Mouse (Mus musculus): ENCODE measurements at regions not wholly inside any gene's neighbourhood (a gene's known extent, or its start where the extent isn't known, plus 50 kb on each side); places are given as distances from the start of the nearest gene placed in this dataset.

DNA sequence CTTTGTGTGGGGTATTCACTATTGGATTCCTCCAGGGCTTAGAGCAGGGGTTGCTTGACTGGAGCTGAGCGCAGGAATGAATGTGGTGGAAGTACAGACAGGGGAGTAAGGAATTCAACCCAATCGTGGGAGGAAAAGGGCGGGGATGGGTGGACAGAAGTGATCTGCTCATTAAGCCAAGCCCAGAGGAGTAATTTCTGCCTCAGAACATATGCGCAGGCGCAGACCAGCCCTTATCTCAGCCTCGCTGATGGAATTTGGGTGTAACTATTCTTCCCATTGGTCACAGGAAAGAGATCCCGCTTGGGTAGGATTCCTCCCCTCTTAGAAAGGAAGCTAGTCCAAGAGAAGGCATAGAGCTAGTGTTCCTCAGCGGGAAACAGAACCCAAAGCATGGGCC, 158.8 kb downstream of the Efnb1 start:
- no peak overlapping the region for H3K4me3 ChIP-seq (ENCODE audit: control insufficient read depth, insufficient read depth, low read length)
- DNase-seq = no peak
- no peaks in the 10 kb centered on the region for H3K36me3 ChIP-seq (ENCODE audit: control insufficient read depth, insufficient read depth, low read length)
- no peaks in the 10 kb centered on the region for H3K27me3 ChIP-seq (ENCODE audit: control insufficient read depth, insufficient read depth, low read length)
- no peaks in the 10 kb centered on the region for H3K4me1 ChIP-seq (replicated peaks; ENCODE audit: control insufficient read depth, insufficient read depth, low read length)
- TF ChIP-seq POLR2A (IDR thresholded peaks at IDR 0.05; ENCODE audit: control insufficient read depth, extremely low read depth, insufficient read depth, low read length, poor library complexity) (no peak), CTCF (IDR thresholded peaks at IDR 0.05; ENCODE audit: borderline replicate concordance, control insufficient read depth, extremely low read depth, insufficient read depth, low read length, poor library complexity) (no peak)
- H3K27ac ChIP-seq (ENCODE audit: control insufficient read depth, insufficient read depth, low read length) = no peak overlapping the region
- WGBS = 89% methylated on average over 8 of the region's 8 CpGs

DNA sequence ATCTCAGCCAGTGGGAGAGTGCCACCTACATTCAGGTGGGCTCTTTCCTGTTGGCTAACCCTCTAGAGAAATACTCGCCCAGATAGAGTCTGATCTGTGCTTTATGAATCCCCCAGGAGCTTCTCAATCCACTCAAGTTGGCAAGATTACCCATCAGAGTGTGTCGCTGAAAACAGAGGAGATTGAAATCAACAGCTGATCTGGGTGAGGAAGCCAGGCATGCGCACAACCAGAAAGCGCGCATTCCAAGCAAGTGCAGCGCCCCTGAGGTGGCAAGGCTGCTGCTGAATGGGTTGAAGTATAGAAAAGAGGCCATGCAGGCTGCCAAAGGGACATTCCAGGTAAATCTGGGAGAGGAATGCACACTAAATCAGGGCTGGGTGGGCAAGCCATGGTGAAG, 158.0 kb downstream of the Efnb1 start:
- H3K4me1 ChIP-seq (replicated peaks; ENCODE audit: control insufficient read depth, insufficient read depth, low read length) = no peaks in the 10 kb centered on the region
- TF ChIP-seq CTCF (IDR thresholded peaks at IDR 0.05; ENCODE audit: borderline replicate concordance, control insufficient read depth, extremely low read depth, insufficient read depth, low read length, poor library complexity) (no peak), POLR2A (IDR thresholded peaks at IDR 0.05; ENCODE audit: control insufficient read depth, extremely low read depth, insufficient read depth, low read length, poor library complexity) (no peak)
- no peaks in the 10 kb centered on the region for H3K36me3 ChIP-seq (ENCODE audit: control insufficient read depth, insufficient read depth, low read length)
- no peak for DNase-seq
- H3K27ac ChIP-seq (ENCODE audit: control insufficient read depth, insufficient read depth, low read length) = no peak overlapping the region
- no peaks in the 10 kb centered on the region for H3K27me3 ChIP-seq (ENCODE audit: control insufficient read depth, insufficient read depth, low read length)
- H3K4me3 ChIP-seq (ENCODE audit: control insufficient read depth, insufficient read depth, low read length) = no peak overlapping the region
- 82% methylated on average over 6 of the region's 6 CpGs for WGBS

DNA sequence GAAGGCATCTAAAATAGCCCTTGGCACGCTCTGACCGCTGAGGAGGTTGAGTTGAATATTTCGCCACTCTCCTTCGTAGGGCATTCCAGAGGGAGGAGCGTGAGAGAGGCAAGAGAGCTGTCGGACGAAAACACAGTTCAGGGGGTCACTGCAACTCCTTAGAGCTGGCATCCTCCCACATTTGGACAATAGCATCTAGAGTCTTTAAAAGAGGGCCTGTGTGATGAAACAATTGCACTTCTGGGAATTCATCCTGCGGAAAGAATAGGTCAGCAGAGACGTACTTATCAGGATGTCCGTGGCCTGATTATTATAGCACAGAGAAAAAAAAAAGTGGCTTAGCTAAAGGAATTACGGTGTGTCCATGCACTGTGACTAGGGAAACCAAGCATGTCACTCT, 156.8 kb downstream of the Efnb1 start:
- H3K27me3 ChIP-seq (ENCODE audit: control insufficient read depth, insufficient read depth, low read length) = no peaks in the 10 kb centered on the region
- DNase-seq = no peak

GRCm38 (mm10) chrX:99291965-99292364, 156.0 kb downstream of the Efnb1 start:
- no peak for DNase-seq
- no peaks in the 10 kb centered on the region for H3K4me1 ChIP-seq (replicated peaks; ENCODE audit: control insufficient read depth, insufficient read depth, low read length)
- H3K27me3 ChIP-seq (ENCODE audit: control insufficient read depth, insufficient read depth, low read length) = no peaks in the 10 kb centered on the region
- H3K27ac ChIP-seq (ENCODE audit: control insufficient read depth, insufficient read depth, low read length) = no peak overlapping the region
- H3K36me3 ChIP-seq (ENCODE audit: control insufficient read depth, insufficient read depth, low read length) = no peaks in the 10 kb centered on the region
- no peak for TF ChIP-seq POLR2A (IDR thresholded peaks at IDR 0.05; ENCODE audit: control insufficient read depth, extremely low read depth, insufficient read depth, low read length, poor library complexity)
- no peak for TF ChIP-seq CTCF (IDR thresholded peaks at IDR 0.05; ENCODE audit: borderline replicate concordance, control insufficient read depth, extremely low read depth, insufficient read depth, low read length, poor library complexity)
- H3K4me3 ChIP-seq (ENCODE audit: control insufficient read depth, insufficient read depth, low read length) = no peak overlapping the region
- WGBS = 82% methylated on average over 5 of the region's 5 CpGs

More for the DNA sequence above, 156.8 kb downstream of the Efnb1 start:
- H3K36me3 ChIP-seq (ENCODE audit: control insufficient read depth, insufficient read depth, low read length) = no peaks in the 10 kb centered on the region
- TF ChIP-seq POLR2A (IDR thresholded peaks at IDR 0.05; ENCODE audit: control insufficient read depth, extremely low read depth, insufficient read depth, low read length, poor library complexity) (no peak), CTCF (IDR thresholded peaks at IDR 0.05; ENCODE audit: borderline replicate concordance, control insufficient read depth, extremely low read depth, insufficient read depth, low read length, poor library complexity) (no peak)
- no peaks in the 10 kb centered on the region for H3K4me1 ChIP-seq (replicated peaks; ENCODE audit: control insufficient read depth, insufficient read depth, low read length)
- WGBS = 95% methylated on average over 11 of the region's 11 CpGs
- no peak overlapping the region for H3K4me3 ChIP-seq (ENCODE audit: control insufficient read depth, insufficient read depth, low read length)
- no peak overlapping the region for H3K27ac ChIP-seq (ENCODE audit: control insufficient read depth, insufficient read depth, low read length)

- TF ChIP-seq POLR2A (IDR thresholded peaks at IDR 0.05; ENCODE audit: control insufficient read depth, extremely low read depth, insufficient read depth, low read length, poor library complexity) (no peak), CTCF (IDR thresholded peaks at IDR 0.05; ENCODE audit: borderline replicate concordance, control insufficient read depth, extremely low read depth, insufficient read depth, low read length, poor library complexity) (no peak)
- Histone ChIP-seq H3K4me3 (ENCODE audit: control insufficient read depth, insufficient read depth, low read length) (no peak overlapping the region), H3K36me3 (ENCODE audit: control insufficient read depth, insufficient read depth, low read length) (no peaks in the 10 kb centered on the region), H3K27ac (ENCODE audit: control insufficient read depth, insufficient read depth, low read length) (no peak overlapping the region), H3K27me3 (ENCODE audit: control insufficient read depth, insufficient read depth, low read length) (no peaks in the 10 kb centered on the region), H3K4me1 (replicated peaks; ENCODE audit: control insufficient read depth, insufficient read depth, low read length) (no peaks in the 10 kb centered on the region)
- 63% methylated on average over 9 of the region's 10 CpGs for WGBS
- no peak for DNase-seq
Measured at GRCm38 (mm10) chrX:99291423-99291963, 155.6 kb downstream of the Efnb1 start.

- H3K27ac ChIP-seq (ENCODE audit: control insufficient read depth, insufficient read depth, low read length) = no peak overlapping the region
- no peaks in the 10 kb centered on the region for H3K4me1 ChIP-seq (replicated peaks; ENCODE audit: control insufficient read depth, insufficient read depth, low read length)
- no peak overlapping the region for H3K4me3 ChIP-seq (ENCODE audit: control insufficient read depth, insufficient read depth, low read length)
- TF ChIP-seq CTCF (IDR thresholded peaks at IDR 0.05; ENCODE audit: borderline replicate concordance, control insufficient read depth, extremely low read depth, insufficient read depth, low read length, poor library complexity) (no peak), POLR2A (IDR thresholded peaks at IDR 0.05; ENCODE audit: control insufficient read depth, extremely low read depth, insufficient read depth, low read length, poor library complexity) (no peak)
- no peaks in the 10 kb centered on the region for H3K27me3 ChIP-seq (ENCODE audit: control insufficient read depth, insufficient read depth, low read length)
- H3K36me3 ChIP-seq (ENCODE audit: control insufficient read depth, insufficient read depth, low read length) = no peaks in the 10 kb centered on the region
- 91% methylated on average over 4 of the region's 4 CpGs for WGBS
- DNase-seq = no peak
Measured at GRCm38 (mm10) chrX:99287988-99288387, 152.1 kb downstream of the Efnb1 start.

DNA sequence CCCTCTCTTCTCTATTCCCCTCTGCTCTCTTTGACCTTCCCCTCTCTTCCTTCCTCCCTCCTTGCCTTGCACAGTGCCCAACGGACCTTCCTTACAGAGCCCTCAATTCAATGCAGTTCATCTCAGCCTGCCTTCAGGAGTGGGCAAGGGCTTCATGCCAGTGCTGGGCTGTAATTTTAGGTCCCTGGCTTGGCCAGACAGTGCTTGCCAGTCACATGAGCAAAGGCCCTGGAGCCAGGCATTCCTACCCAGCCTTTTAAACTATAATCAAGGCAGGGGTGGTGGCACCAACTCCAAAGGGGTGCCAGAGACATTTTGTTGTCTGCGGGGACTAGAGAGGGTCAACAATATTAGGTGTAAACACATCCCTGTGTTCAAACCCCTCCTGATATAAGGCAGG, 150.9 kb downstream of the Efnb1 start:
- Histone ChIP-seq H3K4me1 (replicated peaks; ENCODE audit: control insufficient read depth, insufficient read depth, low read length) (no peaks in the 10 kb centered on the region), H3K4me3 (ENCODE audit: control insufficient read depth, insufficient read depth, low read length) (no peak overlapping the region), H3K27me3 (ENCODE audit: control insufficient read depth, insufficient read depth, low read length) (no peaks in the 10 kb centered on the region), H3K27ac (ENCODE audit: control insufficient read depth, insufficient read depth, low read length) (no peak overlapping the region), H3K36me3 (ENCODE audit: control insufficient read depth, insufficient read depth, low read length) (no peaks in the 10 kb centered on the region)
- WGBS = 67% methylated on average over 2 of the region's 2 CpGs
- no peak for DNase-seq
- TF ChIP-seq CTCF (IDR thresholded peaks at IDR 0.05; ENCODE audit: borderline replicate concordance, control insufficient read depth, extremely low read depth, insufficient read depth, low read length, poor library complexity) (no peak), POLR2A (IDR thresholded peaks at IDR 0.05; ENCODE audit: control insufficient read depth, extremely low read depth, insufficient read depth, low read length, poor library complexity) (no peak)
